Mouse (Mus musculus): ENCODE results near the gene Hist1h2bn. TPM values are rescaled to one million over a fixed set of nuclear protein-coding genes. Genes with fewer than 3 reads are reported as not detected.
"Not testable (repeated sequence)": the region's sequence is repeated elsewhere in the genome, so short reads cannot be mapped to it uniquely, and the experiment has no call there.

Hist1h2bn gene
- polyA plus RNA-seq, 1 experiment from 2014 or later = 7.3 TPM

- TF ChIP-seq CTCF (IDR thresholded peaks at IDR 0.05; ENCODE audit: low read depth) = no peak
- no peak for TF ChIP-seq EP300 (IDR thresholded peaks at IDR 0.05; ENCODE audit: low read depth)
- Histone ChIP-seq H3K36me3 (replicated peaks; ENCODE audit: insufficient read depth, low read length) (no peaks in the 10 kb centered on the region), H3K4me1 (ENCODE audit: insufficient read depth) (no peaks in the 10 kb centered on the region), H3K9me3 (ENCODE audit: low read length) (no peaks in the 10 kb centered on the region), H3K27me3 (ENCODE audit: insufficient read depth, low read length) (no peaks in the 10 kb centered on the region), H3K9ac (replicated peaks) (no peak overlapping the region), H3K27ac (ENCODE audit: low read depth) (no peak overlapping the region), H3K4me2 (ENCODE audit: low read depth, low read length) (no peak overlapping the region), H3K4me3 (ENCODE audit: low read depth, low read length) (no peak overlapping the region)
- no peak for ATAC-seq
- no peak for DNase-seq
- WGBS (ENCODE audit: insufficient replicate concordance) = 48% methylated on average over 11 of the region's 11 CpGs
Measured at GRCm38 (mm10) chr13:21727948-21728572, 25.9 kb upstream of the Hist1h2bn start.

GRCm38 (mm10) chr13:21729544-21729943 is 24.4 kb upstream of the Hist1h2bn start:
- ATAC-seq (no peak), DNase-seq (no peak)
- Histone ChIP-seq H3K4me1 (ENCODE audit: insufficient read depth) (no peaks in the 10 kb centered on the region), H3K27me3 (ENCODE audit: insufficient read depth, low read length) (no peaks in the 10 kb centered on the region), H3K36me3 (replicated peaks; ENCODE audit: insufficient read depth, low read length) (no peaks in the 10 kb centered on the region), H3K9me3 (ENCODE audit: low read length) (no peaks in the 10 kb centered on the region), H3K4me2 (ENCODE audit: low read depth, low read length) (no peak overlapping the region), H3K4me3 (ENCODE audit: low read depth, low read length) (no peak overlapping the region), H3K9ac (replicated peaks) (no peak overlapping the region), H3K27ac (ENCODE audit: low read depth) (no peak overlapping the region)
- 57% methylated on average over 1 of the region's 1 CpGs for WGBS (ENCODE audit: insufficient replicate concordance)
- TF ChIP-seq CTCF (IDR thresholded peaks at IDR 0.05; ENCODE audit: low read depth) = no peak
- no peak for TF ChIP-seq EP300 (IDR thresholded peaks at IDR 0.05; ENCODE audit: low read depth)

GRCm38 (mm10) chr13:21733466-21733865 is 20.5 kb upstream of the Hist1h2bn start:
- Histone ChIP-seq H3K36me3 (replicated peaks; ENCODE audit: insufficient read depth, low read length) (no peaks in the 10 kb centered on the region), H3K9me3 (ENCODE audit: low read length) (no peaks in the 10 kb centered on the region), H3K4me3 (ENCODE audit: low read depth, low read length) (no peak overlapping the region), H3K27ac (ENCODE audit: low read depth) (no peak overlapping the region), H3K4me2 (ENCODE audit: low read depth, low read length) (no peak overlapping the region), H3K9ac (replicated peaks) (no peak overlapping the region), H3K27me3 (ENCODE audit: insufficient read depth, low read length) (no peaks in the 10 kb centered on the region), H3K4me1 (ENCODE audit: insufficient read depth) (peaks cover 6% of the 10 kb centered on the region; the same call in 1 of the 2 replicates)
- TF ChIP-seq CTCF (IDR thresholded peaks at IDR 0.05; ENCODE audit: low read depth) (peak; percentile 25; the same call in 1 of the 2 replicates), EP300 (IDR thresholded peaks at IDR 0.05; ENCODE audit: low read depth) (no peak)
- 78% methylated on average over 5 of the region's 5 CpGs for WGBS (ENCODE audit: insufficient replicate concordance)
- ATAC-seq (no peak), DNase-seq (no peak)

- WGBS (ENCODE audit: insufficient replicate concordance) = under 1% methylated on average over 21 of the region's 21 CpGs
- Histone ChIP-seq H3K4me1 (ENCODE audit: insufficient read depth) (peaks cover 6% of the 10 kb centered on the region; the same call in 1 of the 2 replicates), H3K4me2 (ENCODE audit: low read depth, low read length) (peak overlapping the region; percentile 76), H3K9me3 (ENCODE audit: low read length) (no peaks in the 10 kb centered on the region), H3K9ac (replicated peaks) (peak overlapping the region; percentile 74), H3K4me3 (ENCODE audit: low read depth, low read length) (peak overlapping the region; percentile 53), H3K27ac (ENCODE audit: low read depth) (peak overlapping the region; percentile 90), H3K36me3 (replicated peaks; ENCODE audit: insufficient read depth, low read length) (no peaks in the 10 kb centered on the region), H3K27me3 (ENCODE audit: insufficient read depth, low read length) (no peaks in the 10 kb centered on the region)
- DNase-seq (peak; percentile 78), ATAC-seq (peak; percentile 69)
- TF ChIP-seq CTCF (IDR thresholded peaks at IDR 0.05; ENCODE audit: low read depth) (peak; percentile 95), EP300 (IDR thresholded peaks at IDR 0.05; ENCODE audit: low read depth) (no peak)
Measured at GRCm38 (mm10) chr13:21734010-21734905, 19.7 kb upstream of the Hist1h2bn start.

GRCm38 (mm10) chr13:21734906-21735767 is 18.8 kb upstream of the Hist1h2bn start, which contains the start of gene Hist1h4j:
Gene Hist1h4j, plus strand, starts transcription at chr13:21735064.
- WGBS (ENCODE audit: insufficient replicate concordance) = under 1% methylated on average over 39 of the region's 56 CpGs
- H3K27ac ChIP-seq (ENCODE audit: low read depth) = peak within 1 kb of the TSS; percentile 90
- TF ChIP-seq EP300 (IDR thresholded peaks at IDR 0.05; ENCODE audit: low read depth) = peak; percentile 84
- not testable (repeated sequence) for H3K36me3 ChIP-seq (replicated peaks; ENCODE audit: insufficient read depth, low read length); H3K9me3 ChIP-seq (ENCODE audit: low read length); H3K4me1 ChIP-seq (ENCODE audit: insufficient read depth); H3K27me3 ChIP-seq (ENCODE audit: insufficient read depth, low read length)
- peak; percentile 86 for ATAC-seq
- H3K4me3 ChIP-seq (ENCODE audit: low read depth, low read length) = peak within 1 kb of the TSS; percentile 53
- peak within 1 kb of the TSS; percentile 74 for H3K9ac ChIP-seq (replicated peaks)
- peak; percentile 91 for DNase-seq
- H3K4me2 ChIP-seq (ENCODE audit: low read depth, low read length) = peak within 1 kb of the TSS; percentile 76
